Mouse (Mus musculus): ENCODE data around the gene Asb13. TPM values are rescaled to one million over a fixed set of nuclear protein-coding genes. Genes with fewer than 3 reads are reported as not detected.

Asb13 gene
- polyA plus RNA-seq, 1 experiment from 2014 or later: 4.4 TPM

DNA sequence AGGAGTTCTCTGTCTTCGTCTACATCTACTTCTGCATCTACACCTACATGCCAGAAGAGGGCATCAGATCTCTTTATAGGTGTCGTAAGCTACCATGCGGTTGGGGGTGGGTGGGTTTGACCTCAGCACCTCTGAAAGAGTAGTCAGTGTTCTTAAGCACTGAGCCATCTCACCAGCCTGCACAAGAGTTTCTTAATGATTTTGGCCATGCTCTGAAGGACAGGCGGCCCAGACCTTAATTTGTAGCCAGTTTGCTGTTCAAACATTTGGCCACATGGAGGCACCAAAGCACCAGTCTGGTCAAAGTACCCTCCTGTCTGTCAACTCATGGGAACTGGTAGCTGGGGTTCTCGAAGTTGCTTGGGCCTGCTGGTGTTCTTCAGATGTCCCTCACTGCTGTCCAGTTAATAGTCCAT is 31.5 kb downstream of the Asb13 start:
- peak overlapping the region in 1 of 2 experiments; percentile 14; a peak in 2 of 4 replicates for H3K4me3 ChIP-seq (ENCODE audit: control insufficient read depth in 1 of 2, insufficient read depth in 1 of 2, low read depth in 1 of 2, low read length in 2 of 2)
- no peak overlapping the region for H3K27ac ChIP-seq (replicated peaks in 1 of 2; ENCODE audit: control insufficient read depth in 1 of 2, insufficient read depth in 1 of 2, low read depth in 2 of 2, low read length in 2 of 2)
- H3K9ac ChIP-seq (ENCODE audit: low read length): no peak overlapping the region
- ATAC-seq (ENCODE audit: insufficient number of reproducible peaks, insufficient read depth, low FRiP score, low read depth): no peak; the same call in 1 of the 2 replicates
- WGBS: 15% methylated on average over 5 of the region's 5 CpGs
- peaks cover 0 to 6% of the 10 kb centered on the region in 2 experiments; a peak in 1 of 4 replicates for H3K4me1 ChIP-seq (ENCODE audit: control insufficient read depth in 2 of 2, insufficient read depth in 2 of 2, low read length in 2 of 2)
- no peaks in the 10 kb centered on the region for H3K9me3 ChIP-seq (ENCODE audit: control insufficient read depth, low read length)
- H3K27me3 ChIP-seq (ENCODE audit: control insufficient read depth, insufficient read depth, low read length): no peaks in the 10 kb centered on the region
- peak overlapping the region; percentile 48 for H3K4me2 ChIP-seq (ENCODE audit: low read length)
- H3K36me3 ChIP-seq (ENCODE audit: control insufficient read depth, insufficient read depth, low read length): no peaks in the 10 kb centered on the region

- no peak for ATAC-seq (ENCODE audit: insufficient number of reproducible peaks, insufficient read depth, low FRiP score, low read depth)
- 0 out of 2 replicates have a peak, but pooled peaks cover 4% of the 10 kb centered on the region for H3K9me3 ChIP-seq (ENCODE audit: control insufficient read depth, low read length)
- H3K4me1 ChIP-seq (ENCODE audit: control insufficient read depth in 2 of 2, insufficient read depth in 2 of 2, low read length in 2 of 2): peaks cover 0 to 6% of the 10 kb centered on the region in 2 experiments; a peak in 1 of 4 replicates
- H3K9ac ChIP-seq (ENCODE audit: low read length): no peak overlapping the region
- H3K4me2 ChIP-seq (ENCODE audit: low read length): no peak overlapping the region
- no peaks in the 10 kb centered on the region for H3K36me3 ChIP-seq (ENCODE audit: control insufficient read depth, insufficient read depth, low read length)
- H3K4me3 ChIP-seq (ENCODE audit: control insufficient read depth in 1 of 2, insufficient read depth in 1 of 2, low read depth in 1 of 2, low read length in 2 of 2): no peak overlapping the region
- H3K27ac ChIP-seq (replicated peaks in 1 of 2; ENCODE audit: control insufficient read depth in 1 of 2, insufficient read depth in 1 of 2, low read depth in 2 of 2, low read length in 2 of 2): no peak overlapping the region
- WGBS: 58% methylated on average over 5 of the region's 5 CpGs
- no peaks in the 10 kb centered on the region for H3K27me3 ChIP-seq (ENCODE audit: control insufficient read depth, insufficient read depth, low read length)
Observed at GRCm38 (mm10) chr13:3667288-3667873, 33.5 kb downstream of the Asb13 start.

DNA sequence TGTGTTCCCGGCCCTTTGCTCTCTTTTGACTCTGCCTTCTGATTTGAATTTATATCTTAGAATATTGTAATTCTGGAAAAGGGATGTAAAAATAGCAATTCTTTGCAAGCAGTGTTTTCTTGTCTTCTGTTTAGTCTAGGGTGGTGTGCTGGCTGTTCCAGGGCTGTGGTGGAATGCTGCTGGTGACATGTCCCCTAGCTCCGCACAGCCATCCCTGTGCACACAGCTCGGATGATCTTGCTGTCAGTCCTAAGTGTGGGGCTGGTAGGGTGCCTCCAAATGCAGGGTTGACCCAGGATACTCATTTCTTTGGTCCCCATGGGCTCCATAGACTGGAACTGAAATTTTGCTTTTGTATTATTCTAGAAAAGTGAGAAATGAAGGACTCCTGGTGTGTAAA is 34.2 kb downstream of the Asb13 start:
- H3K4me1 ChIP-seq (ENCODE audit: control insufficient read depth in 2 of 2, insufficient read depth in 2 of 2, low read length in 2 of 2): peaks cover 0 to 6% of the 10 kb centered on the region in 2 experiments; a peak in 1 of 4 replicates
- 91% methylated on average over 3 of the region's 3 CpGs for WGBS

GRCm38 (mm10) chr13:3669611-3670010 is 35.8 kb downstream of the Asb13 start:
- H3K9me3 ChIP-seq (ENCODE audit: control insufficient read depth, low read length): 0 out of 2 replicates have a peak, but pooled peaks cover 4% of the 10 kb centered on the region
- H3K27me3 ChIP-seq (ENCODE audit: control insufficient read depth, insufficient read depth, low read length): no peaks in the 10 kb centered on the region
- 91% methylated on average over 1 of the region's 1 CpGs for WGBS
- no peaks in the 10 kb centered on the region for H3K36me3 ChIP-seq (ENCODE audit: control insufficient read depth, insufficient read depth, low read length)
- no peak overlapping the region for H3K27ac ChIP-seq (replicated peaks in 1 of 2; ENCODE audit: control insufficient read depth in 1 of 2, insufficient read depth in 1 of 2, low read depth in 2 of 2, low read length in 2 of 2)
- no peak for ATAC-seq (ENCODE audit: insufficient number of reproducible peaks, insufficient read depth, low FRiP score, low read depth)
- no peak overlapping the region for H3K4me2 ChIP-seq (ENCODE audit: low read length)
- no peak overlapping the region for H3K4me3 ChIP-seq (ENCODE audit: control insufficient read depth in 1 of 2, insufficient read depth in 1 of 2, low read depth in 1 of 2, low read length in 2 of 2)
- H3K4me1 ChIP-seq (ENCODE audit: control insufficient read depth in 2 of 2, insufficient read depth in 2 of 2, low read length in 2 of 2): peaks cover 0 to 6% of the 10 kb centered on the region in 2 experiments; a peak in 1 of 4 replicates
- H3K9ac ChIP-seq (ENCODE audit: low read length): no peak overlapping the region

More for the DNA sequence above, 34.2 kb downstream of the Asb13 start:
- H3K36me3 ChIP-seq (ENCODE audit: control insufficient read depth, insufficient read depth, low read length): no peaks in the 10 kb centered on the region
- no peak overlapping the region for H3K4me2 ChIP-seq (ENCODE audit: low read length)
- no peak overlapping the region for H3K27ac ChIP-seq (replicated peaks in 1 of 2; ENCODE audit: control insufficient read depth in 1 of 2, insufficient read depth in 1 of 2, low read depth in 2 of 2, low read length in 2 of 2)
- no peak overlapping the region for H3K4me3 ChIP-seq (ENCODE audit: control insufficient read depth in 1 of 2, insufficient read depth in 1 of 2, low read depth in 1 of 2, low read length in 2 of 2)
- H3K27me3 ChIP-seq (ENCODE audit: control insufficient read depth, insufficient read depth, low read length): no peaks in the 10 kb centered on the region
- ATAC-seq (ENCODE audit: insufficient number of reproducible peaks, insufficient read depth, low FRiP score, low read depth): no peak
- no peak overlapping the region for H3K9ac ChIP-seq (ENCODE audit: low read length)
- H3K9me3 ChIP-seq (ENCODE audit: control insufficient read depth, low read length): 0 out of 2 replicates have a peak, but pooled peaks cover 4% of the 10 kb centered on the region

DNA sequence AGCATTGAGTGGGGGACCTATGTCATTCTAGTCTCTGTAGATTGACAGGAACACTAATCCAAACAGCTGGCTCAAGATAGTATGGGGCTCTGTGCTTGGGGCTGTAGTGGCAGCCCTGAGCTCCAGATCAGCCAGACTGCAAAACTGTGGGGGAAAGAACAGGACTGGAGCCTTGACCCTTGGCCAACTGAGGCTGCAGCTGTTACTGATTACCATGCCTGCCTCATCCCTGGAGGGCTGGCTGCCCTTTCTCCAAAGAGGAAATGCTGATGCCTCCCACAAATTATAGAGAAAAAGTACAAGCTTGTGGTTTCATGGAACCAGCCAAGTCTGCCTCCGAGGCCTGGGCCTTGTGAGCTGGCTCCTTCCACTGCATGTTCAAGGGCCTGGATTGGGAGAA is 36.2 kb downstream of the Asb13 start:
- 61% methylated on average over 1 of the region's 1 CpGs for WGBS
- ATAC-seq (ENCODE audit: insufficient number of reproducible peaks, insufficient read depth, low FRiP score, low read depth): no peak
- Histone ChIP-seq H3K9ac (ENCODE audit: low read length) (no peak overlapping the region), H3K4me2 (ENCODE audit: low read length) (no peak overlapping the region), H3K27me3 (ENCODE audit: control insufficient read depth, insufficient read depth, low read length) (no peaks in the 10 kb centered on the region), H3K4me3 (ENCODE audit: control insufficient read depth in 1 of 2, insufficient read depth in 1 of 2, low read depth in 1 of 2, low read length in 2 of 2) (no peak overlapping the region), H3K9me3 (ENCODE audit: control insufficient read depth, low read length) (0 out of 2 replicates have a peak, but pooled peaks cover 4% of the 10 kb centered on the region), H3K4me1 (ENCODE audit: control insufficient read depth in 2 of 2, insufficient read depth in 2 of 2, low read length in 2 of 2) (peaks cover 0 to 6% of the 10 kb centered on the region in 2 experiments; a peak in 1 of 4 replicates), H3K27ac (replicated peaks in 1 of 2; ENCODE audit: control insufficient read depth in 1 of 2, insufficient read depth in 1 of 2, low read depth in 2 of 2, low read length in 2 of 2) (no peak overlapping the region), H3K36me3 (ENCODE audit: control insufficient read depth, insufficient read depth, low read length) (no peaks in the 10 kb centered on the region)

DNA sequence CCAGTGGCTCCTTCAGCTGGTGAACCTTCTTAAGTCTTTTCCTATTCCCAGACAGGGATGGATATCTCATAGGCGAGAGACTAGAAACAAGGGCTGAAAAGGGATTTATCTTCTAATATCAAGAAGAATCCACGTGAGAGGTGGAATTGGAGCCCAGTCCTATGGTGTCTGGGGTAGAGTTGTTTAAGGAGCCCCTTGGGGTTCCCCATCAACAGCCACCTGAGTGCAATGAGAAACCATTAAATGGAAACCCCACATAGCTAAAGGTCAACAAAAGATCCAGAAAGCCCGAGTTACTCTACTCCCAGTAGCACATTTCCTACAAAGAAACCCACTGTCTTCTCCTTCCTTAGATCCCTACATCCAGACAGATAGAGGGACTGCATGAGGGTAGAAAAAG is 39.3 kb downstream of the Asb13 start:
- Histone ChIP-seq H3K27me3 (ENCODE audit: control insufficient read depth, insufficient read depth, low read length) (no peaks in the 10 kb centered on the region), H3K4me3 (ENCODE audit: control insufficient read depth in 1 of 2, insufficient read depth in 1 of 2, low read depth in 1 of 2, low read length in 2 of 2) (no peak overlapping the region), H3K9ac (ENCODE audit: low read length) (no peak overlapping the region), H3K27ac (replicated peaks in 1 of 2; ENCODE audit: control insufficient read depth in 1 of 2, insufficient read depth in 1 of 2, low read depth in 2 of 2, low read length in 2 of 2) (no peak overlapping the region), H3K4me1 (ENCODE audit: control insufficient read depth in 2 of 2, insufficient read depth in 2 of 2, low read length in 2 of 2) (0 out of 4 replicates have a peak, but pooled peaks cover 0 to 3% of the 10 kb centered on the region in 2 experiments), H3K36me3 (ENCODE audit: control insufficient read depth, insufficient read depth, low read length) (no peaks in the 10 kb centered on the region), H3K4me2 (ENCODE audit: low read length) (no peak overlapping the region), H3K9me3 (ENCODE audit: control insufficient read depth, low read length) (0 out of 2 replicates have a peak, but pooled peaks cover 4% of the 10 kb centered on the region)
- whole genome bisulfite sequencing: 75% methylated on average over 3 of the region's 3 CpGs
- no peak for ATAC-seq (ENCODE audit: insufficient number of reproducible peaks, insufficient read depth, low FRiP score, low read depth)

DNA sequence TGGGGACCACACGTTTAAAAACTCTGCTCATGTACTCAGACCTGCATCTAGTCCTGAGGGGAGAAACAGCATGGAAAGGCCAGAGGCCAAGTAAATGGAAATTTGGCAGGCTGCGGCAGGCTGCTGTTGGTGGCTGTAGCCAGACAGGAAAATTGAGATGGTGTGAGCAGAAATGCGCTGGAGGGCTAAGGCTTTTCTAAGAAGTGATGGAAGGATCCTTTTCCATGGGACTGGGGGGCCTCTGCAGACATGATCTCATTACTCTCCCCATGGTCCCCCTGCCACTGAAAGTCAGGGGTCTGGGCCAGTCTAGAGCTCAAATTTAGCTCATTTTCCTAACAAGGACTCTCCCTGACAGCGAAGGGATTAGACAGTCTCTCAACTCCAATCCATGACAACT is 39.8 kb downstream of the Asb13 start:
- ATAC-seq (ENCODE audit: insufficient number of reproducible peaks, insufficient read depth, low FRiP score, low read depth): no peak
- H3K4me1 ChIP-seq (ENCODE audit: control insufficient read depth in 2 of 2, insufficient read depth in 2 of 2, low read length in 2 of 2): 0 out of 4 replicates have a peak, but pooled peaks cover 0 to 3% of the 10 kb centered on the region in 2 experiments
- H3K36me3 ChIP-seq (ENCODE audit: control insufficient read depth, insufficient read depth, low read length): no peaks in the 10 kb centered on the region
- H3K4me3 ChIP-seq (ENCODE audit: control insufficient read depth in 1 of 2, insufficient read depth in 1 of 2, low read depth in 1 of 2, low read length in 2 of 2): no peak overlapping the region
- WGBS: 71% methylated on average over 4 of the region's 4 CpGs
- 0 out of 2 replicates have a peak, but pooled peaks cover 4% of the 10 kb centered on the region for H3K9me3 ChIP-seq (ENCODE audit: control insufficient read depth, low read length)
- H3K9ac ChIP-seq (ENCODE audit: low read length): no peak overlapping the region
- no peaks in the 10 kb centered on the region for H3K27me3 ChIP-seq (ENCODE audit: control insufficient read depth, insufficient read depth, low read length)
- no peak overlapping the region for H3K4me2 ChIP-seq (ENCODE audit: low read length)
- no peak overlapping the region for H3K27ac ChIP-seq (replicated peaks in 1 of 2; ENCODE audit: control insufficient read depth in 1 of 2, insufficient read depth in 1 of 2, low read depth in 2 of 2, low read length in 2 of 2)
